Mouse (Mus musculus) embryo, embryonic 9.5 days (tissue): ENCODE data around the gene Olfr821.
"Not testable (repeated sequence)": the region's sequence is repeated elsewhere in the genome, so short reads cannot be mapped to it uniquely, and the experiment has no call there.

Source experiments
- DNase-seq: peaks from one replicate; pipeline ENCODE4 v3.0.0-alpha.2; 2017; ENCODE audit errors: extremely low spot score

Olfr821 gene

DNA sequence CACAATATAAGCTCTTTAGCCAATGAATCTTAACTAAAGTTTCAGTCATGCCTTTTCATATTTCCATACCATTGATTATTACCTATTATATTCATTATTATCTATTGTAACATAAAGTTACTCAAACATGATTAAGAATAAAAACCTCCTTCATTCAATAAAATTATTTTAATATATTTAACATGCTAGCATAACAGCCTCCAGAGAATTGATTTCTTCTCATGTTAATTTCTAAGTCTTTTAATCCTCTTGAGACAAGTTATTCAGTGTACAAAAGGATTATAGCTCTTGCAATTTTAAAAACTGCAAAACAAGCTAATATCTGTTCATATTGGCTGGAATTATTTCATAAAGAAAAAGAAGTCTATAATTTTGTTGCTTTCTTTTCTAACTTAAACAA, at the start of gene Olfr821:
Gene Olfr821, plus strand, starts transcription at position 301 of the 400 bp plus-strand sequence.
- no peak for DNase-seq

DNA sequence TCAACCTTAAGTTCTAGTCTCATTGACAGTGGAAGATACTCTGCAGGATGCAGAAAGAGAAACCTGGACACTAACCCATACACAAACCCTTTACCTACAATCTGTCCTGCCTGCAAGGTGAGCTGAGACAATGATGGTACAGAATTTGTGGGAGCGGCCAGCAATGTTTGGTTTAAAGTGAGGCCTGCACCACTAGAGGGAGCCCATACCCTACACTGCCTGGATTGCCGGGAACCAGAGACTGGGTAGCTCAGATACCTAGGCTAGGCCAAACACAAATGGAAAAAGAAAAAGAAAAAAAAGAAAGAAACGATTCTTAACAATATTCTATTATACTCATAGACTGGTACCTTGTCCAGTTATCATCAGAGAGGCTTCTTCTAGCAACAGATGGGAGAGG, 48.3 kb upstream of the Olfr821 start:
- not testable (repeated sequence) for DNase-seq

DNA sequence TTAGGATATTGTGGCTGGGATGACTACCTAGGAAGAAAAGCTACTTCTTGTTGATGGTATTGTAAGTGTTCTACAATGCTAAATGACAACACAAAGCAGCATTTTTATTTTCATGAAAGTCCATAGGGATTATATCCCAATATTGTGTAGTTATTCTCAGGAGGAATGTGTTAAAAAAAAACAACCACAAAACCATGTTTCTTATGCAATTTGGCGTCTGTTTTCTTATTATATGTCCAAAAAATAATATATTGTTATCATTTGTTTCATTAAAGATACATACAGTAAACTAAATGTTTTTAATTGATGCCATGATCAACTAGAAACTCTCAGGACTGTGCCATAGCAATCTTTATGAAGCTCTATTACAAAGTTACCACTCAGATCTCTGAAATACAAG, 45.2 kb upstream of the Olfr821 start, which contains the start of gene Gm10310:
Gene Gm10310, minus strand, starts transcription at position 101 of the 400 bp plus-strand sequence.
- not testable (repeated sequence) for DNase-seq

DNA sequence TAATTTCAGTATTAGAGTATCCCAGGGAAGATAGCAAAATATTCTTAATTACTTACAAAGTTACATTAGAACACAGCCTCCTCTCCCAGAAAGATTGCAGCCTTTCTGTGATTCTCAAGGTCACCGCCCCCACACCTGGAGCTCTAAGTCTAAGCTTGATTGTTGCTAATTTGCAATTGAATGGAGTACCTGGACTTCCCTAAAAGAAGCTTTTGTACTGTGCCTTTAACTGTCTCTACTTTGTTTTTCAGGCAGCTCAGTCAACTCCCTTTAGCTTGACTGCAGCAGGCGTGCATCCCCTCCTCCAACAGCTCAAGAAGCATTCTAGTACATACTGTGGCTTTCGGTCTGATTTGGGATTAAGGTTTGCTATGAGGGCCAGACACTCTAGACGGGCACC, 26.0 kb upstream of the Olfr821 start:
- not testable (repeated sequence) for DNase-seq

DNA sequence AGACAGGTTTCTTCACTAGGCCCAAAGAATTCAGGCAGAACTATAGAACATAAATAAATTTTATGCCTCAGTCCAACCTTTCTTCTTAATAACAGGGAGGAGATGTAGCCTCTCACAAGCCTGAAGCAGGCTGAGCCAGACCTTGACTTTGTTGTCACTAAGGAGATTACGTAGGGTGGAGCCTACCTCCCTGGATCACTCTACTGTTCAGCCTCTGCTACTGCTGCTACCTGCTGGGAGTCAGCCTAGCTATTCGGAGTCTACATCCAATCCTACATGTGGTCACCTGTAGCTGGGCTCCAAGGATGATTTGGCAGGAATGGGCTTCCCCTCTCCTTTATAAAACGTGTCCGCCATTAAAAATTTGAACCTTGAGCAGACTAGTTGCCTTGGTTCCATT, 24.8 kb upstream of the Olfr821 start:
- not testable (repeated sequence) for DNase-seq

DNA sequence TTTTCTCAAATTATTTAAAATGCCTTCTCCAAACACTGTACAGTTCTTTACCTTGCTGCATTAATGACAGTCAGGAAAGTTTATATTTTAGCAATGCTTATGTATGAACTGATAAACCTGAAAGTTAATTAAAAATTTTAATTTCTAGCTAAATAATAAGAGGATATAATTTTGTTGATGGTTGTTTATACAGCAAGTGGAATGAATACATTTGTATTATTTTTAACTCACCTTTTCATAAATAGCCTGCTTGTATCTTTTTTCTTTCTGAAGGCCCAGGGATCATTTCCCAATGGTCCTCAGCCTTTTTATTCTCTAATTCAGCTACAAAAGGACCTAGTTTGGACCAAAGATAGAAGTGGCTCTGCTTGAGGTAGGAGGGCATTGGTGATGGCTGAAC, 17.8 kb upstream of the Olfr821 start, which contains the start of gene Olfr820:
Gene Olfr820, plus strand, starts transcription at position 301 of the 400 bp plus-strand sequence.
- no peak for DNase-seq

DNA sequence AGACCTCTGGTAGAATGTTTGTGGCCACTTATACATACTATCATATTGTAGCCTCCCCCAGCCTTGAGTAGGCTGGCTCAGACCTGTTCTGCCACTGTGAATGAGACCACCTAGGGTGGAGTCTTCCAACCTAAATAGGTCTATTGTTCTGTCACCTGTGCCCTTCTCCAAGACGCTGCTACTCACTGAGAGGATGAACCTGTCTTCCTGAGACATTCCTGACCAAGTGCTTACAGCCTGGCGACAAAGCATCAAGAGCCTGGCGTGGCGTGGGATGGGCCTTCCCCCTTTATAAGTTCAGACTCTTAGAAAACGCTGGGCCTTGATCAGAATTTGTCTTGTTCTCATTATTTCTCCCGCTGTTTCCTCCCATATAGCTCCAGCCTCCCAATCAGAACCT, 6.9 kb downstream of the Olfr821 start:
- DNase-seq = no peak

DNA sequence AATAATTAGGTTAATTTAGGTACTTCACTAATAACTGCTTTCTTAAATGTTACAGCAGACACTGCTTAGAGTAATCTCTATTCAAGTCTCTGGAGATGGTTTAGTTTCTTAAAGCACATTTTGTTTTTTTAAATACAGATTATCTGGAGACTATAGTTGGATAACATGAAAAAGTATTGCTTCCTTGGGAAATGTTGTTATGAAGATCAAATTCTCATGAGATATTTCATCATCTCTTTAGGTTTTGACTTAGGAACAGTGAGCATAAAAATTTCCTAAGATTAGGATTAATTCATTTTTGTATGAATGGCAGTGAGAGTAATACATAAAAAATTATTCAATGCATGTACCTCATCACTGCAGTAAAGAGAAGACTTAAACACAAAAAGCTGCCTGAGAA, 40.8 kb downstream of the Olfr821 start, which contains the start of gene Olfr822:
Gene Olfr822, plus strand, starts transcription at position 301 of the 400 bp plus-strand sequence.
- DNase-seq = no peak
